Mouse (Mus musculus) heart, adult 2 months (tissue): ENCODE results near the gene Podn. TPM values are rescaled to one million over a fixed set of nuclear protein-coding genes. Genes with fewer than 3 reads are reported as not detected.

Source experiments
- DNase-seq, 2 experiments: peaks; one replicate each; pipeline ENCODE4 v3.0.0; 2021
- H3K27ac ChIP-seq: fragments of 200-600 bp; 2 replicates; pipeline ENCODE4 v1.8.1; 2022
- H3K27me3 ChIP-seq: fragments of 200-500 bp; 2 replicates; pipeline ENCODE4 v1.6.1; 2012; ENCODE audit warnings: mild to moderate bottlenecking, low read length, inconsistent platforms, mixed read lengths; ENCODE audit not compliant: control insufficient read depth, insufficient read depth
- H3K36me3 ChIP-seq: fragments of 200-500 bp; 2 replicates; pipeline ENCODE4 v1.6.1; 2012; ENCODE audit warnings: low read length, inconsistent platforms; ENCODE audit not compliant: control insufficient read depth, insufficient read depth
- H3K4me1 ChIP-seq: fragments of 200-500 bp; 2 replicates; pipeline ENCODE4 v1.6.1; 2011; ENCODE audit warnings: low read length; ENCODE audit not compliant: control insufficient read depth, insufficient read depth
- H3K4me3 ChIP-seq: fragments of 200-600 bp; 2 replicates; pipeline ENCODE4 v1.8.1; 2022
- H3K79me2 ChIP-seq: fragments of 200-500 bp; replicated peaks from 2 replicates; pipeline ENCODE4 v1.6.1; 2012; ENCODE audit warnings: mild to moderate bottlenecking, inconsistent platforms, low read length, moderate library complexity, mixed read lengths; ENCODE audit not compliant: control insufficient read depth, insufficient read depth
- H3K9ac ChIP-seq: fragments of 200-500 bp; 2 replicates; pipeline ENCODE4 v1.6.1; 2012; ENCODE audit warnings: low read depth, mild to moderate bottlenecking, control low read depth, inconsistent platforms, low read length, mixed read lengths
- CTCF ChIP-seq: fragments of 200-600 bp; IDR thresholded peaks from 2 replicates; pipeline ENCODE4 v1.8.1; 2022; ENCODE audit warnings: antibody characterized with exemption, mild to moderate bottlenecking, moderate library complexity
- EP300 ChIP-seq: fragments of 200-500 bp; IDR thresholded peaks from 2 replicates; pipeline ENCODE4 v1.6.1; 2011; ENCODE audit warnings: low read depth, low read length, control low read depth; ENCODE audit not compliant: insufficient read depth
- POLR2A ChIP-seq: fragments of 200-500 bp; IDR thresholded peaks from 2 replicates; pipeline ENCODE4 v1.6.1; 2011; ENCODE audit warnings: mild to moderate bottlenecking, low read depth, low read length, control low read depth; ENCODE audit not compliant: insufficient read depth
- WGBS: fragments of 180-500 bp; shearing (Covaris S2); methylation state at CpG from one replicate; pipeline ENCODE4 v1.1.7; 2018; 5-methylcytosine and 5-hydroxymethylcytosine counted together
- intact Hi-C: fragments of 180-260 bp; cut with DNase I; formaldehyde crosslinking; loops from one replicate; pipeline ENCODE4 v1.15.1; 2025
- polyA plus RNA-seq: library from polyadenylated mRNA; depleted of rRNA; stranded (reverse); fragments of >200 nt; gene quantifications from 2 replicates; pipeline ENCODE4 v1.2.3, GENCODE M21; 2012
- total RNA-seq, 2 experiments: library from RNA; stranded (reverse); gene quantifications; 2 replicates each; pipeline ENCODE4 v1.2.3; 2021

Gene Podn
- total and polyA plus RNA-seq, 3 experiments, result 17.9 to 79.6 (median 20.8) TPM

- Histone ChIP-seq H3K4me3 (peak overlapping the region; percentile 56), H3K27ac (no peak overlapping the region)
- intact Hi-C loops, result loop anchor here (5.0 kb wide), 2 partner anchors 45 to 210 kb away; partner anchors contain the start of gene Coa7
Observed at GRCm38 (mm10) chr4:108117488-108117887, 21.2 kb upstream of the Podn start.

GRCm38 (mm10) chr4:108116466-108116865 is 20.2 kb upstream of the Podn start:
- Histone ChIP-seq H3K27me3 (no peaks in the 10 kb centered on the region), H3K4me1 (no peaks in the 10 kb centered on the region; the same call in 1 of the 2 replicates), H3K36me3 (peaks cover 2% of the 10 kb centered on the region; the same call in 1 of the 2 replicates), H3K9ac (no peak overlapping the region), H3K4me3 (no peak overlapping the region), H3K79me2 (0 out of 2 replicates have a peak, but pooled peaks cover 2% of the 10 kb centered on the region), H3K27ac (no peak overlapping the region)
- WGBS, result 82% methylated on average over 2 of the region's 2 CpGs
- no peak for TF ChIP-seq POLR2A
- no peak for TF ChIP-seq CTCF
- no peak for TF ChIP-seq EP300
- intact Hi-C loops, result loop anchor here (5.0 kb wide), 2 partner anchors 44 to 211 kb away; partner anchors contain the start of gene Coa7
- no peak for DNase-seq

More at GRCm38 (mm10) chr4:108117488-108117887, 21.2 kb upstream of the Podn start:
- no peak for DNase-seq
- Histone ChIP-seq H3K27me3 (no peaks in the 10 kb centered on the region), H3K36me3 (peaks cover 2% of the 10 kb centered on the region; the same call in 1 of the 2 replicates), H3K79me2 (0 out of 2 replicates have a peak, but pooled peaks cover 2% of the 10 kb centered on the region), H3K4me1 (no peaks in the 10 kb centered on the region; the same call in 1 of the 2 replicates), H3K9ac (no peak overlapping the region)
- WGBS, result 92% methylated on average over 8 of the region's 8 CpGs
- TF ChIP-seq POLR2A, result no peak

DNA sequence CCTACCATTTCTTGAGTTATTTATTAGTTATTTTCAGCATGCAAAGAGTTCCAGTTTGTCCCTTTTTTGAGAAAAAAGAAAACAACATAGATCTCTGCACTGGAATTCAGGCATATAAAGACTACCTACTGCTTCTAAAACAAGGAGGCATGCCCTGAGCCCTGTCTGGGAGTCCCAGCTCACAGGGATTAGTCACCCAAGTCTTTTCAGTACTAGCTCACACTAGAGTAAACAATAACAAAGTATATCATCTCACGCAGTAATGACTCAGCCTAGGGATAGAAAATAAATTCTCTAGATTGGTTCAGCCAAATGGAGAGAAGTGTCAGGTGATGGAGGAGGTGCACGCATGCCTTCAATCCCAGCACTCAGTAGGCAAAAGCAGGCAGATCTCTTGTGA is 14.5 kb upstream of the Podn start:
- TF ChIP-seq POLR2A (no peak), EP300 (no peak), CTCF (no peak)
- no peak for DNase-seq
- H3K79me2 ChIP-seq, result no peaks in the 10 kb centered on the region
- intact Hi-C loops, result no loop called here
- H3K9ac ChIP-seq, result no peak overlapping the region
- no peaks in the 10 kb centered on the region for H3K36me3 ChIP-seq
- no peak overlapping the region for H3K27ac ChIP-seq
- H3K4me3 ChIP-seq, result no peak overlapping the region
- no peaks in the 10 kb centered on the region for H3K27me3 ChIP-seq
- H3K4me1 ChIP-seq, result no peaks in the 10 kb centered on the region
- 83% methylated on average over 2 of the region's 2 CpGs for WGBS

GRCm38 (mm10) chr4:108109728-108110127 is 13.5 kb upstream of the Podn start:
- no peak for DNase-seq
- 94% methylated on average over 7 of the region's 7 CpGs for WGBS
- Histone ChIP-seq H3K27ac (no peak overlapping the region), H3K4me1 (no peaks in the 10 kb centered on the region), H3K79me2 (no peaks in the 10 kb centered on the region), H3K9ac (no peak overlapping the region), H3K36me3 (no peaks in the 10 kb centered on the region), H3K27me3 (no peaks in the 10 kb centered on the region), H3K4me3 (no peak overlapping the region)
- intact Hi-C loops, result no loop called here
- no peak for TF ChIP-seq CTCF
- TF ChIP-seq POLR2A, result no peak

GRCm38 (mm10) chr4:108092741-108093397 is 3.4 kb downstream of the Podn start:
- no peak overlapping the region for H3K27ac ChIP-seq
- TF ChIP-seq CTCF (no peak), POLR2A (no peak), EP300 (no peak)
- intact Hi-C loops, result no loop called here
- no peaks in the 10 kb centered on the region for H3K4me1 ChIP-seq
- DNase-seq, result no peak
- WGBS, result 90% methylated on average over 6 of the region's 6 CpGs
- H3K36me3 ChIP-seq, result no peaks in the 10 kb centered on the region
- no peak overlapping the region for H3K9ac ChIP-seq
- no peaks in the 10 kb centered on the region for H3K27me3 ChIP-seq
- H3K79me2 ChIP-seq, result no peaks in the 10 kb centered on the region
- H3K4me3 ChIP-seq, result no peak overlapping the region

DNA sequence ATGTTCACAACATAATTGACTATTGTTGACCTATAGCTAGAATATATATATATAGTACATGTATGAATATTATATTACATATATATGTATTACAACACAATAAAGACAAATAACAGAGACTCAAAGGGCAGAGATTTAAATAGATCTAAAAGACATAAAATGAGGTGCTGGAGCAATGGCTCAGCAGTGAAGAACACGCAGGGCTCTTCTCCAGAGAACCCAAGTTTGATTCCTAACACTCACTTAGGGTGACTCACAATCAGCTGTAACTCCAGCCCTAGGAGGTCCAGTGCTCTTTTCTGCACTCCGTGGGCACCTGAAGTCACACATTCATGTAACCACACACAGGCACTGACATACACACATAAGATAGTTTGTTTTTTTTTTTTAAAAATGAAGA is 12.3 kb downstream of the Podn start:
- no peak overlapping the region for H3K9ac ChIP-seq
- no peaks in the 10 kb centered on the region; the same call in 1 of the 2 replicates for H3K4me1 ChIP-seq
- no peaks in the 10 kb centered on the region for H3K27me3 ChIP-seq
- peaks cover 3% of the 10 kb centered on the region for H3K36me3 ChIP-seq
- WGBS, result 92% methylated on average over 2 of the region's 2 CpGs
- TF ChIP-seq POLR2A (no peak), EP300 (no peak), CTCF (no peak)
- DNase-seq, result no peak
- H3K27ac ChIP-seq, result no peak overlapping the region
- H3K79me2 ChIP-seq, result no peaks in the 10 kb centered on the region
- H3K4me3 ChIP-seq, result no peak overlapping the region
- intact Hi-C loops, result no loop called here
